Mouse (Mus musculus): Measurements from ENCODE around the gene Dchs1. TPM values are rescaled to one million over a fixed set of nuclear protein-coding genes. Genes with fewer than 3 reads are reported as not detected.
A peak's percentile ranks its signal among the peaks of the same experiment; 100 is the strongest.

Dchs1 gene
- polyA plus RNA-seq, 1 experiment from 2014 or later: 4.9 TPM

GRCm38 (mm10) chr7:105809836-105810235, 22.4 kb upstream of the Dchs1 start:
- Histone ChIP-seq H3K4me3 (ENCODE audit: low read length) (peak overlapping the region; percentile 95), H3K27me3 (replicated peaks; ENCODE audit: control insufficient read depth, insufficient read depth, low read length) (no peaks in the 10 kb centered on the region), H3K36me3 (ENCODE audit: control insufficient read depth, insufficient read depth, low read length) (peaks cover 8% of the 10 kb centered on the region; the same call in 1 of the 2 replicates), H3K4me2 (ENCODE audit: low read depth, low read length) (peak overlapping the region; percentile 49), H3K9me3 (ENCODE audit: control insufficient read depth, low read length) (no peaks in the 10 kb centered on the region), H3K9ac (ENCODE audit: low read depth, low read length) (peak overlapping the region; percentile 98), H3K4me1 (ENCODE audit: control insufficient read depth, insufficient read depth, low read length) (peaks cover 6% of the 10 kb centered on the region; the same call in 1 of the 2 replicates), H3K27ac (ENCODE audit: low read length) (no peak overlapping the region)
- 76% methylated on average over 7 of the region's 7 CpGs for WGBS
- ATAC-seq: no peak

DNA sequence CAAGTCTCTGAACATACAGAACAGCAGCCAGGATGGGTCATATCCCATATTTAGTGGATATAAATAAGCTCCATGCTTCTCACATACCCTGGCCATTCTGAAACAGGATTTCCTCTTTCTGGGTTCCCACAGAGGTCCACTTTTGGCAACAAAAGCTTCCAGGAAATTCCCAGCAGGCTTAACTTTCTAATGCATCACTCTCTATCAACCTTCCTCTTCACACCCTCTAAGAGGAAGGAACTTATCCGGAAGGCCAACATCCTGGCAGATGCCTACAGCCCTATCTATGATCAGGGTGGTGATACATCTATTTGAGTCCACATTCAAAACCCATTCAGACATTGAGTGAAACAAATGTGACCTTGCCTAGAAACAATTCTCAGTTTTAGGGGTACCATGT, 20.9 kb upstream of the Dchs1 start:
- Histone ChIP-seq H3K4me3 (ENCODE audit: low read length) (no peak overlapping the region), H3K9me3 (ENCODE audit: control insufficient read depth, low read length) (no peaks in the 10 kb centered on the region), H3K9ac (ENCODE audit: low read depth, low read length) (no peak overlapping the region), H3K36me3 (ENCODE audit: control insufficient read depth, insufficient read depth, low read length) (peaks cover 8% of the 10 kb centered on the region; the same call in 1 of the 2 replicates), H3K27me3 (replicated peaks; ENCODE audit: control insufficient read depth, insufficient read depth, low read length) (no peaks in the 10 kb centered on the region), H3K27ac (ENCODE audit: low read length) (no peak overlapping the region), H3K4me1 (ENCODE audit: control insufficient read depth, insufficient read depth, low read length) (peaks cover 6% of the 10 kb centered on the region; the same call in 1 of the 2 replicates), H3K4me2 (ENCODE audit: low read depth, low read length) (no peak overlapping the region)
- WGBS: 84% methylated on average over 1 of the region's 1 CpGs
- no peak for ATAC-seq

DNA sequence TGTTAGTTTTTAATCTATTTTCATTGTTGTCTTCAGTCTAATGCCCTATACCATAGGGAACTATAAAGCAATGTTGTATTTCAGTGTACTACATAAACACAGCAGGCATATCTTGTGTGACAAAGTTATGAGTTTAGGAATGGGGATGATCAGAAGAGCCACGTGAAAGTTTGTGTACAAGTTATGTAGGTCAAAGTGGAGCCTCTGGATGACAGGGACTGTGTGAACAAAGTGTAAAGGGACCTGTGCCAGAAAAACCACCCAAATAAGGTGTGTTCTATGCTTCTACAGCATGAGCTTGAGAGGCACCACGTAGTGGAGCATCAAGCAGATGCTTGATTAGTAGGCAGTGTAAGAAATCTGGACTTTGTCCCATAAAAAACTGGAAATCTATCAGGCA, 19.3 kb upstream of the Dchs1 start:
- no peak overlapping the region for H3K27ac ChIP-seq (ENCODE audit: low read length)
- WGBS: 42% methylated on average over 2 of the region's 2 CpGs
- peaks cover 6% of the 10 kb centered on the region; the same call in 1 of the 2 replicates for H3K4me1 ChIP-seq (ENCODE audit: control insufficient read depth, insufficient read depth, low read length)
- H3K4me2 ChIP-seq (ENCODE audit: low read depth, low read length): no peak overlapping the region
- no peak overlapping the region for H3K4me3 ChIP-seq (ENCODE audit: low read length)
- H3K9me3 ChIP-seq (ENCODE audit: control insufficient read depth, low read length): no peaks in the 10 kb centered on the region
- H3K36me3 ChIP-seq (ENCODE audit: control insufficient read depth, insufficient read depth, low read length): peaks cover 8% of the 10 kb centered on the region; the same call in 1 of the 2 replicates
- H3K9ac ChIP-seq (ENCODE audit: low read depth, low read length): no peak overlapping the region
- no peaks in the 10 kb centered on the region for H3K27me3 ChIP-seq (replicated peaks; ENCODE audit: control insufficient read depth, insufficient read depth, low read length)
- no peak for ATAC-seq

GRCm38 (mm10) chr7:105806125-105806524, 18.7 kb upstream of the Dchs1 start:
- Histone ChIP-seq H3K36me3 (ENCODE audit: control insufficient read depth, insufficient read depth, low read length) (peaks cover 8% of the 10 kb centered on the region; the same call in 1 of the 2 replicates), H3K4me1 (ENCODE audit: control insufficient read depth, insufficient read depth, low read length) (peaks cover 6% of the 10 kb centered on the region; the same call in 1 of the 2 replicates), H3K4me2 (ENCODE audit: low read depth, low read length) (no peak overlapping the region), H3K4me3 (ENCODE audit: low read length) (no peak overlapping the region), H3K27ac (ENCODE audit: low read length) (no peak overlapping the region), H3K9me3 (ENCODE audit: control insufficient read depth, low read length) (no peaks in the 10 kb centered on the region), H3K9ac (ENCODE audit: low read depth, low read length) (no peak overlapping the region), H3K27me3 (replicated peaks; ENCODE audit: control insufficient read depth, insufficient read depth, low read length) (no peaks in the 10 kb centered on the region)
- 78% methylated on average over 5 of the region's 5 CpGs for WGBS
- ATAC-seq: no peak

DNA sequence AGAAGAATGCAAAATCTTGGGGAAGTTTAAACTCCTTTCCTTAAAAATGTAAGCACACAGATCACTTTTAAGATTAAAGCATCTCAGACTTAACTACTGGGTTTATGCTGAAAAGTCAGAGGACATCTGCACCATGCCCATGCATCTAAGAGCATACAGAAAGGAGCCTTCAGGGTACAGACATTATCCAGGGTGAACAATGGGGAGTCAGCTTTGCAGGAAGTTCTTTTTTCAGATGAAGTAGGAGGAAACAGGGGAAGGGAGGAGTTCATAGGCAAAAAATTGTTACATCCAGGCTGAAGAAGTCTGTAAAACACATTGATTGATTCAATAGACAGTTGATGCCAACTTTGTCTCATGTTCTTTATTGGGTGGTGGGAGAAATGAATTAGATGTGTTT, 16.0 kb upstream of the Dchs1 start:
- no peak overlapping the region for H3K27ac ChIP-seq (ENCODE audit: low read length)
- H3K36me3 ChIP-seq (ENCODE audit: control insufficient read depth, insufficient read depth, low read length): peaks cover 4% of the 10 kb centered on the region; the same call in 1 of the 2 replicates
- H3K4me3 ChIP-seq (ENCODE audit: low read length): no peak overlapping the region
- no peaks in the 10 kb centered on the region for H3K27me3 ChIP-seq (replicated peaks; ENCODE audit: control insufficient read depth, insufficient read depth, low read length)
- H3K4me2 ChIP-seq (ENCODE audit: low read depth, low read length): no peak overlapping the region
- ATAC-seq: no peak
- no peaks in the 10 kb centered on the region for H3K4me1 ChIP-seq (ENCODE audit: control insufficient read depth, insufficient read depth, low read length)
- no peaks in the 10 kb centered on the region for H3K9me3 ChIP-seq (ENCODE audit: control insufficient read depth, low read length)
- no peak overlapping the region for H3K9ac ChIP-seq (ENCODE audit: low read depth, low read length)

DNA sequence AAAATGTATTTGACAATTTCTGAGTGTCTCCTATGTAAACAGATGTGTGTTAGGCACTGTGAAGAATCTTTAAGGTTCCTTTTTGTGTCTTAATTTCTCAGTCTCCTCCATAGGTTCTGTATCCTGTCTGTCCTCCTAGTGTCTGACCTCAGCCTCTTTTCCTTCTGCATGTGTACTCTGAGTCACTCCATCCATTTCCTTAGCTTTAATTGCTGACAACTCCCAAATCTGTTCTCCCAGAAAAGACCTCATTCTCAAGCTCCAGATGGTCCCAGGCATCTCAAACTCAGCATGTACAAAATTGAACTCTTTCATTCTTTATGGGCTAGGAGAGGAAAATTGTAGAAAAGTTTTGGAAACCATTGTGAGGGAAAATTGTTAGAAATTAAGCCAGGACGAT, 15.3 kb upstream of the Dchs1 start:
- 37% methylated on average over 1 of the region's 1 CpGs for WGBS
- Histone ChIP-seq H3K9ac (ENCODE audit: low read depth, low read length) (no peak overlapping the region), H3K4me1 (ENCODE audit: control insufficient read depth, insufficient read depth, low read length) (no peaks in the 10 kb centered on the region), H3K4me3 (ENCODE audit: low read length) (no peak overlapping the region), H3K9me3 (ENCODE audit: control insufficient read depth, low read length) (no peaks in the 10 kb centered on the region), H3K27me3 (replicated peaks; ENCODE audit: control insufficient read depth, insufficient read depth, low read length) (no peaks in the 10 kb centered on the region), H3K36me3 (ENCODE audit: control insufficient read depth, insufficient read depth, low read length) (peaks cover 3% of the 10 kb centered on the region; the same call in 1 of the 2 replicates), H3K27ac (ENCODE audit: low read length) (peak overlapping the region; percentile 2; the same call in 1 of the 2 replicates), H3K4me2 (ENCODE audit: low read depth, low read length) (no peak overlapping the region)
- ATAC-seq: no peak

GRCm38 (mm10) chr7:105802312-105802711, 14.9 kb upstream of the Dchs1 start:
- Histone ChIP-seq H3K9me3 (ENCODE audit: control insufficient read depth, low read length) (no peaks in the 10 kb centered on the region), H3K27me3 (replicated peaks; ENCODE audit: control insufficient read depth, insufficient read depth, low read length) (no peaks in the 10 kb centered on the region), H3K4me2 (ENCODE audit: low read depth, low read length) (no peak overlapping the region), H3K9ac (ENCODE audit: low read depth, low read length) (no peak overlapping the region), H3K4me3 (ENCODE audit: low read length) (no peak overlapping the region), H3K4me1 (ENCODE audit: control insufficient read depth, insufficient read depth, low read length) (no peaks in the 10 kb centered on the region), H3K36me3 (ENCODE audit: control insufficient read depth, insufficient read depth, low read length) (no peaks in the 10 kb centered on the region), H3K27ac (ENCODE audit: low read length) (no peak overlapping the region)
- WGBS: 41% methylated on average over 2 of the region's 2 CpGs
- no peak for ATAC-seq

DNA sequence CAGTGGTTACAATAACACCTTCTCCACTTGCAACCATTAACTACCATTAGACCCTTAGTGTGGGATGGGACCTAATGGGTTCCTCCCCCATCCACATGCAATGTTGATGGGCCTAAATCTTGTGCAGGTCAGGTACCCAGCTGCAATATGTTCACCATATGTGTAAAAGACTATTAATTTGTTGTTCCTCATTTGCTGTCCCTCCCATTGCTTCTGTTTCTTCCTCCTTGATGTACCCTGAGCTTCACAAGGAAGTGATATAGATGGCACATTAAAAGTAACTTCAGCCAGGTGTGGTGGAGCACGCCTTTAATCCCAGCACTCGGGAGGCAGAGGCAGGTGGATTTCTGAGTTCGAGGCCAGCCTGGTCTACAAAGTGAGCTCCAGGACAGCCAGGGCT, 9.5 kb upstream of the Dchs1 start:
- no peak overlapping the region for H3K4me3 ChIP-seq (ENCODE audit: low read length)
- no peak overlapping the region for H3K4me2 ChIP-seq (ENCODE audit: low read depth, low read length)
- 85% methylated on average over 3 of the region's 3 CpGs for WGBS
- H3K27ac ChIP-seq (ENCODE audit: low read length): no peak overlapping the region
- no peak overlapping the region for H3K9ac ChIP-seq (ENCODE audit: low read depth, low read length)
- no peaks in the 10 kb centered on the region for H3K4me1 ChIP-seq (ENCODE audit: control insufficient read depth, insufficient read depth, low read length)
- H3K9me3 ChIP-seq (ENCODE audit: control insufficient read depth, low read length): no peaks in the 10 kb centered on the region
- no peaks in the 10 kb centered on the region for H3K36me3 ChIP-seq (ENCODE audit: control insufficient read depth, insufficient read depth, low read length)
- ATAC-seq: no peak
- no peaks in the 10 kb centered on the region for H3K27me3 ChIP-seq (replicated peaks; ENCODE audit: control insufficient read depth, insufficient read depth, low read length)

GRCm38 (mm10) chr7:105795759-105796366, 8.4 kb upstream of the Dchs1 start:
- WGBS: 27% methylated on average over 7 of the region's 7 CpGs

GRCm38 (mm10) chr7:105793701-105794100, 6.2 kb upstream of the Dchs1 start:
- ATAC-seq: no peak
- Histone ChIP-seq H3K4me3 (ENCODE audit: low read length) (no peak overlapping the region), H3K27me3 (replicated peaks; ENCODE audit: control insufficient read depth, insufficient read depth, low read length) (no peaks in the 10 kb centered on the region; the same call in 1 of the 2 replicates), H3K4me2 (ENCODE audit: low read depth, low read length) (no peak overlapping the region), H3K9me3 (ENCODE audit: control insufficient read depth, low read length) (no peaks in the 10 kb centered on the region), H3K9ac (ENCODE audit: low read depth, low read length) (no peak overlapping the region), H3K27ac (ENCODE audit: low read length) (no peak overlapping the region), H3K4me1 (ENCODE audit: control insufficient read depth, insufficient read depth, low read length) (no peaks in the 10 kb centered on the region), H3K36me3 (ENCODE audit: control insufficient read depth, insufficient read depth, low read length) (no peaks in the 10 kb centered on the region)
- WGBS: 77% methylated on average over 7 of the region's 7 CpGs

More at GRCm38 (mm10) chr7:105795759-105796366, 8.4 kb upstream of the Dchs1 start:
- Histone ChIP-seq H3K4me1 (ENCODE audit: control insufficient read depth, insufficient read depth, low read length) (no peaks in the 10 kb centered on the region), H3K36me3 (ENCODE audit: control insufficient read depth, insufficient read depth, low read length) (no peaks in the 10 kb centered on the region), H3K4me2 (ENCODE audit: low read depth, low read length) (no peak overlapping the region), H3K9ac (ENCODE audit: low read depth, low read length) (no peak overlapping the region), H3K27ac (ENCODE audit: low read length) (no peak overlapping the region), H3K27me3 (replicated peaks; ENCODE audit: control insufficient read depth, insufficient read depth, low read length) (no peaks in the 10 kb centered on the region), H3K9me3 (ENCODE audit: control insufficient read depth, low read length) (no peaks in the 10 kb centered on the region), H3K4me3 (ENCODE audit: low read length) (no peak overlapping the region)
- no peak for ATAC-seq
